Mouse (Mus musculus) lung, embryonic 16.5 days (tissue): ENCODE data around the gene Cep126. TPM values are rescaled to one million over a fixed set of nuclear protein-coding genes. Genes with fewer than 3 reads are reported as not detected.
A peak's percentile ranks its signal among the peaks of the same experiment; 100 is the strongest.

Experiments
- ATAC-seq: fragments of 200-750 bp; cut with Nextera tagmentation; 2 replicates; pipeline ENCODE4 v1.8.0; 2017; ENCODE audit warnings: low read depth, mild to moderate bottlenecking, moderate library complexity
- H3K27ac ChIP-seq: fragments of 300-500 bp; sonication (generic); 2 replicates; pipeline ENCODE4 v1.5.1; 2014; ENCODE audit warnings: mild to moderate bottlenecking, control low read depth, low read length
- H3K27me3 ChIP-seq: fragments of 300-500 bp; sonication (generic); 2 replicates; pipeline ENCODE4 v1.6.1; 2014; ENCODE audit warnings: low read depth, low read length, mixed read lengths; ENCODE audit not compliant: control insufficient read depth, insufficient read depth
- H3K36me3 ChIP-seq: fragments of 300-500 bp; sonication (generic); 2 replicates; pipeline ENCODE4 v1.6.1; 2014; ENCODE audit warnings: low read length; ENCODE audit not compliant: control insufficient read depth, insufficient read depth
- H3K4me1 ChIP-seq: fragments of 300-500 bp; sonication (generic); replicated peaks from 2 replicates; pipeline ENCODE4 v1.6.1; 2014; ENCODE audit warnings: low read length, mixed read lengths; ENCODE audit not compliant: control insufficient read depth, insufficient read depth
- H3K4me2 ChIP-seq: fragments of 300-500 bp; sonication (generic); 2 replicates; pipeline ENCODE4 v1.6.1; 2014; ENCODE audit warnings: low read depth, low read length, control low read depth
- H3K4me3 ChIP-seq: fragments of 300-500 bp; sonication (generic); 2 replicates; pipeline ENCODE4 v1.5.1; 2014; ENCODE audit warnings: mild to moderate bottlenecking, low read length, control low read depth
- H3K9ac ChIP-seq: fragments of 300-500 bp; sonication (generic); 2 replicates; pipeline ENCODE4 v1.6.1; 2014; ENCODE audit warnings: low read length, control low read depth
- H3K9me3 ChIP-seq: fragments of 300-500 bp; sonication (generic); 2 replicates; pipeline ENCODE4 v1.6.1; 2016; ENCODE audit warnings: low read length; ENCODE audit not compliant: control insufficient read depth
- WGBS: fragments of 180-500 bp; shearing (Covaris S2); extraction: QIAGEN DNeasy Blood & Tissue Kit; methylation state at CpG from one replicate; pipeline ENCODE4 v1.1.7; 2014; 5-methylcytosine and 5-hydroxymethylcytosine counted together
- polyA plus RNA-seq: library from polyadenylated mRNA; unstranded; fragments of >200 nt; fragmentation: Nextera tagmentation; extraction: Ambion mirVana; gene quantifications from 2 replicates; pipeline ENCODE4 v1.2.1, GENCODE M21; 2015

Cep126 gene
- 3.0 and 3.5 TPM in 2 replicates for polyA plus RNA-seq

DNA sequence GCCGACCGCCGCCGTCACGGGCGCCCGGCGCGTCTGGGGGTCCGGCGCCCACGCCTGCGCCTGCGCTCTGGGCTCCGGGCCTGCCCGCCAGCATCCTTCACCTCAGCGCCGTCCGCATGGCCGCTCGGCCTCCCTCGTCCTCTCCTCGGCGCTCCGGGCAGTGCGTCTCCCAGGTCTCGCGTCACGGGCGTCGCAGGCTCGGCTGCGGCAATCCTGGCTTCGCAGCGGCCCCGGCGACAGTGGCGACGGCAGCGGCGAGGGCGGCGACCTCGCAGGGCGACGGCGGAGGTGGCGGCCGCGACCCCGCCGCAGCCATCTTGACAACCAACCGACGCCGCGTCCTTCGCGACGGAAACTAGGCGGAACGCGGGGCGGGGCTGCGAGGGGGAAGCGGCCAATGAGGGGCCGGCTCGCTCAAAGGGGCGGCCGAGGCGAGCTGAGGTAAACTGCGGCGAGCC is at the start of gene Cep126:
Gene Cep126, minus strand, starts transcription at position 178 of the 458 bp plus-strand sequence.
- Histone ChIP-seq H3K9ac (peak within 1 kb of the TSS; percentile 70), H3K36me3 (no peaks in the 10 kb centered on the region), H3K4me3 (peak within 1 kb of the TSS; percentile 86), H3K27me3 (no peaks in the 10 kb centered on the region), H3K4me1 (peaks cover 2% of the 10 kb centered on the region; the same call in 1 of the 2 replicates), H3K27ac (0 out of 2 replicates have a peak within 1 kb of the TSS, but pooled peaks have one; percentile 39), H3K9me3 (no peaks in the 10 kb centered on the region), H3K4me2 (peak within 1 kb of the TSS; percentile 87)
- peak; percentile 99 for ATAC-seq
- under 1% methylated on average over 68 of the region's 72 CpGs for WGBS

DNA sequence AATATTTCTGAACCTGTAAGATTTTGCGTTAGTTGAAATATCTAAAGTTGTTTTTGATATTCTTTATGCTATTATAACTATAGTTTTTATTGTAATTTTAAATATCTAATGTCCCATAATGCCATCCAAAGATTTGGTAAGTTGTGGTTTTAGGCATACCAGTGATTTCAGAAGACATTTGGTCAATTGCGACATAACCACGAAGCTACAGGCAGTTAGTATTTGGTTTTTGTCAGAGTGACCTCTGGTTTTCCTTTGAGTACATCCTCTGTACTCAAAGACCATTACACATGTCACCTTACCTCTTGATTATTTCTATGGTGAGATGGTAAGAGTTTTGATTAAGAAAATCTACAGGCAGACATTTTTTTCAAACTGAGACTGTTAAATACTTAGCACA is 45.5 kb upstream of the Cep126 start:
- H3K9me3 ChIP-seq, result no peaks in the 10 kb centered on the region
- no peaks in the 10 kb centered on the region for H3K27me3 ChIP-seq
- H3K4me1 ChIP-seq, result no peaks in the 10 kb centered on the region
- WGBS, result 76% methylated on average over 3 of the region's 3 CpGs
- H3K36me3 ChIP-seq, result no peaks in the 10 kb centered on the region
- H3K27ac ChIP-seq, result no peak overlapping the region
- H3K4me3 ChIP-seq, result no peak overlapping the region
- no peak for ATAC-seq
- H3K9ac ChIP-seq, result no peak overlapping the region
- no peak overlapping the region for H3K4me2 ChIP-seq

DNA sequence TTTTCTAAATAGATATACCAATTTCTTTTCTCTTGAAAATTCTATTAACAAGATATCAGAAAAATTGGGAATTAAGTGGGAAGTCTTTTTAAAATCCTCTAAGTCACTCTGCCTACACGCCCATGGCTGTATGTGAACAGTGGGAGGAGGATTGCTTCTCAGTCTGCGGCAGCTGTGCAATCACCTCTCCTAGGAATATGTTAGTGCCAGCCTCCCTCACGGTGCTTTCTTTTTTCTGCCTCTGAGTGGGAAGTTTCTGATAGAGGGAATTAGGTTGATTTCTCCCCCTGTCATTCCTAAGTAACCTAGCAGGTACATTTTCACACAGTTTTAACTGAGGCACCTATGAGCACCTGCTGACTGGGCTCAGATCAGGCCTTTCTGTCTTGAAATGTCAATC is 43.0 kb upstream of the Cep126 start:
- no peaks in the 10 kb centered on the region for H3K36me3 ChIP-seq
- no peaks in the 10 kb centered on the region for H3K4me1 ChIP-seq
- H3K4me3 ChIP-seq, result no peak overlapping the region
- H3K9me3 ChIP-seq, result no peaks in the 10 kb centered on the region
- ATAC-seq, result no peak
- no peak overlapping the region for H3K4me2 ChIP-seq
- no peak overlapping the region for H3K27ac ChIP-seq
- WGBS, result 64% methylated on average over 3 of the region's 3 CpGs
- no peaks in the 10 kb centered on the region for H3K27me3 ChIP-seq
- H3K9ac ChIP-seq, result no peak overlapping the region

DNA sequence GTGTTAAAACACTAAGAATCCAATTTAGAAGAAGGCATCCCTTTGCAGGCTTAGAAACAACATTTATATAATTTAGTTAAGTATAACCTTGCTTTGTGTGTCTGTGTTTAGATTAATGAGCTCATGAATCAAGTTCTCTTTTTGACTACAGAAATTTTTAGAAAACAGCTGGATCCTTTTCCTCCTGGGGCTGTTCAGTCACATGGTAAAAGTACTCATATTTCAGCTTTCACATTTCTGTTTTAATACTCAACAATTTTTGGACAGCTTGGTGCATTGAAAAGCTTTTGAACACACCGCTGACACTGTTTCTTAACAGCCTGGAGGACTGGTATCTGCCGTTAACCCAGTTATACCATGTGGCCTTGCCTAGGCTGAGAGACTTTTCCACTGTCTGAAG is 22.9 kb upstream of the Cep126 start:
- Histone ChIP-seq H3K9me3 (no peaks in the 10 kb centered on the region), H3K9ac (no peak overlapping the region), H3K4me2 (no peak overlapping the region), H3K36me3 (no peaks in the 10 kb centered on the region), H3K27me3 (no peaks in the 10 kb centered on the region), H3K4me3 (no peak overlapping the region), H3K4me1 (no peaks in the 10 kb centered on the region), H3K27ac (no peak overlapping the region)
- 66% methylated on average over 2 of the region's 2 CpGs for WGBS
- ATAC-seq, result no peak

DNA sequence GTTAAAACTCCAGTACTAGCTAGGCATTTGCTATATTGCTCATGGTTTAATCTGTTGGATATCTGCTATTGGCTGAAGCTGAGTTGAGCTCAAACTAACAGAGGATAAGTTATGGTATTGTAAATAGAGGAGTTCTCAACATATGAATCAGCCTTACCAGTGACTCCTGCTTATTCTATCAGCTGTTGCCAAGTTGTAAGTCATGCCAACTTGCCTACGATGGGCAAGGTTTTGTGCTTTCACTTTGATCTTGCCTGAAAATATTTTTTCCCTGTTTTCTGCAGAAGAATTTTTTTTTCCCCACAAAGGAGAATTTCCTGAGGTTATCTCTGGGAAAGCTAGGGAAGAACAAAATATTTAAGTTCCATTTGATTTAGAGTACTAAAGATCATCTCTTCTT is 5.4 kb upstream of the Cep126 start:
- ATAC-seq, result no peak
- Histone ChIP-seq H3K4me3 (no peak overlapping the region), H3K36me3 (no peaks in the 10 kb centered on the region), H3K9me3 (no peaks in the 10 kb centered on the region), H3K9ac (no peak overlapping the region), H3K27ac (no peak overlapping the region), H3K4me1 (peaks cover 2% of the 10 kb centered on the region; the same call in 1 of the 2 replicates), H3K4me2 (no peak overlapping the region), H3K27me3 (no peaks in the 10 kb centered on the region)
- 61% methylated on average over 1 of the region's 1 CpGs for WGBS

DNA sequence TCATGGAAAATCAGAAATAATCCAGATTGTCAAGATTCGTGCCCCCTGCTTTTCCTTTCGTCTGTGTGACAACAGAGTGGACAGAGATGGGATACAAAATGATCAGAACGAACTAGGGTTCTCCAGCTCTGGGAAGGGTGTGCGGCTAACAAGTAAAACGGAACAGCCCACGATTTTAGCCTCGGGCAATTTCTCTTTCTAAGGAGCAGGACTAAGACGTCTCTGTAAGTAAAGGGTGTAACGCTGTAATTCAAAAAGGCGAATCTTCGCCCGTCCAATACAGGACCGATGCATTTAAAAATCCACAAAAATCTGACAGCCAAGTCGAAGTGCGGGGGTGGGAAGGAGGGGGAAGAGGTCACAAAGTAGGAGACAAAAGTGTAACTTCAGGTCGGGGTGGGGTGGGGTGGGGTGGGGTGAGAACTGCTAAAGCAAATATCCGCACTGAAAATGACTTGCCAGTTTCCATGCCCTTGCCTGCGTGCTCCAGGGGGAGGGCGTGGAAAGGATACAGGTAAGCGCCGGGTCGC is 443 bp downstream of the Cep126 start:
- no peaks in the 10 kb centered on the region for H3K36me3 ChIP-seq
- H3K27ac ChIP-seq, result 0 out of 2 replicates have a peak overlapping the region, but pooled peaks have one; percentile 39
- H3K27me3 ChIP-seq, result no peaks in the 10 kb centered on the region
- ATAC-seq, result no peak
- H3K4me1 ChIP-seq, result peaks cover 2% of the 10 kb centered on the region; the same call in 1 of the 2 replicates
- 2% methylated on average over 22 of the region's 22 CpGs for WGBS
- no peaks in the 10 kb centered on the region for H3K9me3 ChIP-seq
- peak overlapping the region; percentile 86 for H3K4me3 ChIP-seq
- H3K9ac ChIP-seq, result peak overlapping the region; percentile 70
- peak overlapping the region; percentile 87 for H3K4me2 ChIP-seq

DNA sequence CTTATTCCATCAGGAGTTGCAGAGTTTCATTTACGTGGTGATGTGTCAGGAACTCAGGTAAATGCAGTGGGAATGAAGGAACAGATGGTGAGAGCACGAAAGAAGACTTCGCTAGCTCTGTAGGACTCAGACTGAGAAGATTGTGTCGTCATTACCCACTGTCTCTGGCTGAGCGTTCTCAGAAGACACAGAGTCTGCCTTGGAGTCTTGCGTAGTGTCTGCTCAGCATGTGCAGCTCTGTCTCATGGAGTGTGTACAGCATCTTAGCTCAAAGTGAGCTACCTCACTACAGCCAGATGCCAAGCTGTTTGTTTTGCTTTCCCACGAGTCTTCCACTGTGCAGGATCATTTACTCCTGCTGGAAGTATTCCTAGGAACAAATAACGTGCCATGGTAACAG is 10.6 kb downstream of the Cep126 start:
- H3K4me2 ChIP-seq, result no peak overlapping the region
- no peaks in the 10 kb centered on the region for H3K27me3 ChIP-seq
- no peak overlapping the region for H3K4me3 ChIP-seq
- WGBS, result 79% methylated on average over 8 of the region's 8 CpGs
- H3K9ac ChIP-seq, result no peak overlapping the region
- no peak for ATAC-seq
- no peaks in the 10 kb centered on the region for H3K9me3 ChIP-seq
- no peak overlapping the region for H3K27ac ChIP-seq
- no peaks in the 10 kb centered on the region for H3K36me3 ChIP-seq
- no peaks in the 10 kb centered on the region for H3K4me1 ChIP-seq

DNA sequence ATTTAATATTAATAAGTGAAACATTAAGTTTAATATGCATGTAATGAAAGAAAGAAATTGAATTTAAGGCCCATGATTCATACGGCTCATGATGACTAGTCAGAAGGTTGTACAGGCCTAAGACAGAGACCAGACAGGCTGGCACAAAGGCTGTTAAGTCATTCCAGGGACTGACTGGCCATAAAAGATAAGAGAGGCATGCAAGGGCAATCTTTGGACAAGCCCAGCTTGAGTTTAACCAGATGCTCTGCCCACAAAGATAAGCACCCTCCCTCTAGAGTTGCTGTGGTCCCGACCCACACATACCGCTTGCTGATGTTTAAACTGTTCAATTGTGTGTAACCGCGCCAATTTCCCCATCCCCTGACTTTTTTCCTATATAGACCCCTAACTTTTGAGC is 19.6 kb downstream of the Cep126 start:
- Histone ChIP-seq H3K27ac (no peak overlapping the region), H3K4me2 (no peak overlapping the region), H3K36me3 (peaks cover 3% of the 10 kb centered on the region; the same call in 1 of the 2 replicates), H3K4me1 (no peaks in the 10 kb centered on the region), H3K9me3 (0 out of 2 replicates have a peak, but pooled peaks cover 5% of the 10 kb centered on the region), H3K4me3 (no peak overlapping the region), H3K9ac (no peak overlapping the region), H3K27me3 (no peaks in the 10 kb centered on the region)
- 96% methylated on average over 5 of the region's 5 CpGs for WGBS
- ATAC-seq, result no peak

DNA sequence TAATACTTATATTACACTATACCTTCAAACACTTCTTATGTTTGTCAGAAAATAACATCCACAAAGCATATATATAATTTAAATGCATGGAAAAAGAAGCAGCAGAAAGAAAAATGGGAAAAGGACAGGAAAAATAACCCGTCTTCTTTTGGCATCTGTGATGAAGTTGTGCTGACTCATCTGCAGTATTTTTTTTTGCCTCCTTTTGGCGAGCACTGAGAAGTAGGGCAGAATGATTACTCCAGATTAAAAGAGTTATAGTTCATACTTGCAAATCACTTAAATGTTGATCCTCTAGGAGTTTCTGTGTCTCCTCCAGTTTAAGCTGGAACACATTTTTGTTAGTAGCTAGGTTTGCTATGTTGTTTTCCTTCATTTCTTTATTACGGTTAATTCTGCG is 31.0 kb downstream of the Cep126 start:
- no peak overlapping the region for H3K27ac ChIP-seq
- H3K27me3 ChIP-seq, result no peaks in the 10 kb centered on the region
- no peak overlapping the region for H3K4me2 ChIP-seq
- H3K4me3 ChIP-seq, result no peak overlapping the region
- H3K36me3 ChIP-seq, result no peaks in the 10 kb centered on the region
- 77% methylated on average over 4 of the region's 4 CpGs for whole genome bisulfite sequencing
- no peak for ATAC-seq
- no peaks in the 10 kb centered on the region for H3K4me1 ChIP-seq
- no peak overlapping the region for H3K9ac ChIP-seq
- no peaks in the 10 kb centered on the region for H3K9me3 ChIP-seq
